Mouse (Mus musculus) thymus, adult 18-20 months (tissue): ENCODE data around the gene Tshr.
"Not testable (repeated sequence)": the region's sequence is repeated elsewhere in the genome, so short reads cannot be mapped to it uniquely, and the experiment has no call there.

Source experiments
- DNase-seq, 2 experiments: peaks; one replicate each; pipeline ENCODE4 v3.0.0; 2022; ENCODE audit warnings: mixed read lengths in 2 of 2

The Tshr gene

GRCm38 (mm10) chr12:91511766-91512165 is 127.4 kb downstream of the Tshr start:
- DNase-seq, result no peak

- no peak for DNase-seq
Observed at GRCm38 (mm10) chr12:91513980-91514379, 129.6 kb downstream of the Tshr start.

- no peak for DNase-seq
Observed at GRCm38 (mm10) chr12:91517808-91518207, 133.4 kb downstream of the Tshr start.

GRCm38 (mm10) chr12:91523626-91524025 is 139.3 kb downstream of the Tshr start:
- DNase-seq, result no peak

GRCm38 (mm10) chr12:91534514-91534913 is 150.2 kb downstream of the Tshr start:
- DNase-seq, result no peak

GRCm38 (mm10) chr12:91540202-91540601 is 155.8 kb downstream of the Tshr start:
- no peak for DNase-seq

GRCm38 (mm10) chr12:91549471-91549870 is 165.1 kb downstream of the Tshr start:
- DNase-seq, result no peak

- DNase-seq, result no peak
Observed at GRCm38 (mm10) chr12:91551773-91552526, 167.6 kb downstream of the Tshr start.

GRCm38 (mm10) chr12:91557358-91558005 is 173.1 kb downstream of the Tshr start:
- not testable (repeated sequence) for DNase-seq

- DNase-seq, result not testable (repeated sequence)
Observed at GRCm38 (mm10) chr12:91558152-91558551, 173.8 kb downstream of the Tshr start.

- no peak for DNase-seq
Observed at GRCm38 (mm10) chr12:91567145-91567544, 182.8 kb downstream of the Tshr start.

- no peak for DNase-seq
Observed at GRCm38 (mm10) chr12:91569255-91569654, 184.9 kb downstream of the Tshr start.

- DNase-seq, result no peak
Observed at GRCm38 (mm10) chr12:91571708-91572107, 187.3 kb downstream of the Tshr start.

GRCm38 (mm10) chr12:91579665-91580064 is 195.3 kb downstream of the Tshr start:
- DNase-seq, result no peak

GRCm38 (mm10) chr12:91581204-91582070 is 197.1 kb downstream of the Tshr start:
- DNase-seq, result no peak

- no peak for DNase-seq
Observed at GRCm38 (mm10) chr12:91582362-91583002, 198.1 kb downstream of the Tshr start.

- DNase-seq, result no peak
Observed at GRCm38 (mm10) chr12:91583409-91583808, 199.0 kb downstream of the Tshr start.

GRCm38 (mm10) chr12:91585206-91585605 is 200.8 kb downstream of the Tshr start:
- no peak for DNase-seq

- not testable (repeated sequence) for DNase-seq
Observed at GRCm38 (mm10) chr12:91585815-91586214, 201.5 kb downstream of the Tshr start.

GRCm38 (mm10) chr12:91587077-91587476 is 202.7 kb downstream of the Tshr start:
- DNase-seq, result no peak

- DNase-seq, result no peak
Observed at GRCm38 (mm10) chr12:91587491-91588033, 203.2 kb downstream of the Tshr start.

- peak; percentile 80 to 93 for DNase-seq
Observed at GRCm38 (mm10) chr12:91588176-91588669, 203.9 kb downstream of the Tshr start.
